Mouse (Mus musculus) retina, embryonic 14.5 days (tissue): ENCODE data around the gene Fasn.

Experiments used
- DNase-seq: peaks from one replicate; pipeline ENCODE4 v3.0.0-alpha.2; 2015; ENCODE audit warnings: low spot score

Fasn gene

DNA sequence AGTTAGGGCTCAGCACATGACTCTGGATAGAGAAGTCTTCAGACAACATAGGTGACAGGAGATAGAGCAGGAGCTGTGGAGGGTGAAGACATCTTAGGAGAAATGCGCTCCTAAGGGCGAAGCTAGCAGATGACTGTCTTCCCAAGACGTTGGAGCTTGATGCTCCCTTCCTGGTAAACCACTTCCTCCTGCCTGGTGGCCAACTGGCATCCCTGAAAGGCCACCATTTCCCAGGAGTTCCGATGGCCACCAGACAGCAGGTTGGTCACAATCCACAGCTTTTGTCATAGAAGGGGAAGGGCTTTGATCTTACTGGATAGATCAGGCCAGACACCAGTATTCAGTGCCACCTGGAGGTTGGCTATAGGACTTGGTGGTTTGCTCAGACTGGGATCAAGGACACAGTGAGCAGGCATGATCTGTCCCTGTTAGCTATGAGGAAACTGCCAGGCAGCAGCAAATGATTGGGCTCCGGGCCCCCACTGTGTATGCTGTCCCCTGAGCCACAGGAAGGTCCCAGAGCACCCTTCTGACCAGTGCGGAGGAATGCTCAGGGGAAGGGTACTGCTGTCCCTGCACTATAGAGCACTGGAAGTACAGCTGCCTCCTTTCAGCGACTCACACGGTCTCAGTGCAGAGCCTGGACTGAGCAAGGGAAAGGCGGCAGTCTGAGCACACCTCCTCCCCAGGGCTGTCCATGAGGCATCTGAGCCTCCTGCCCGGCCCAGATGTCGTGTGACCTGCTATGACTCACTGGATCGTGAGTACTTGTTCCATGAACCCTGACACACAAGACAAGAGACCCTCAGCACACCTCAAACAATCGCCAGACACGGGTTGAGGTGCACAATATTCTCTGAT is 62.3 kb downstream of the Fasn start:
- no peak for DNase-seq

GRCm38 (mm10) chr11:120760236-120760635 is 64.1 kb downstream of the Fasn start:
- no peak for DNase-seq
